Mouse (Mus musculus): ENCODE data around the gene Ccdc159.

DNA sequence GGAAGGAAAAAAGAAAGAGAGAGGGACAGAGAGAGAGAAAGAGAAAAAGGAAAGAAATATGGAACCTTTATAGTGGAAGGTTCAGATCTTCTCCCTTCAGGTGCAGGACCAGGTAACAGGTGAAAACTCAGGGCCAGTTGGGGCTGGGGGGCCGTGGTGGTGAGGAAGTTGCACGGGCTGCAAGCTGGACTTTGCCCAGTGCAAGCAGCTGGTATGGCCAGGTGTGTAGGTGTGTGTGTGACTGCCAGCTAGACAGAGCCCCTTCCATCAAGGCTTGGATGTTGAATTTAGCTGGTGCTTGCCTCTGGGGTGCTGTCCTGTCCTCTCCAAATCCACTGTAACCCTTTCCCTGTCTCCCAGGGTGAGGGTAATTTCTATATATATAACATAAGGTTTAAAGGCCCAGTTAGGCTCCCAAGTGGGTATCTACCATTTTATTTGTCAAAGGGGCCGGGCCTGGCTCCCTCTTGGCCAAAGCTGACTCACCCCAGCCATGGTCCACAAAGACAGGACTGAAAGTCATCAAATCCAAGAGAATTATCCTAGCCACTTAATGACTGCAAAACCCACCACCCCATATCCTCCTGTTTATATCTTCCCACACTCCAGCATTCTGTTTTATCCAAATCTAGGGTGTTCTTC, 10.3 kb upstream of the Ccdc159 start:
- no peak for TF ChIP-seq CTCF (IDR thresholded peaks at IDR 0.05; ENCODE audit: low read depth, low read length)
- no peak for TF ChIP-seq POLR2A (IDR thresholded peaks at IDR 0.05; ENCODE audit: extremely low read depth, insufficient read depth, low read length)
